Mouse (Mus musculus) liver, postnatal 0 days (tissue): ENCODE measurements around the gene Meox1. TPM values are rescaled to one million over a fixed set of nuclear protein-coding genes. Genes with fewer than 3 reads are reported as not detected.

Source experiments
- ATAC-seq: fragments of 200-750 bp; cut with Nextera tagmentation; 2 replicates; pipeline ENCODE4 v1.8.0; 2017; ENCODE audit warnings: mild to moderate bottlenecking, moderate library complexity
- DNase-seq: peaks from one replicate; pipeline ENCODE4 v3.0.0-alpha.2; 2016
- H3K27ac ChIP-seq: fragments of 300-500 bp; sonication (generic); 2 replicates; pipeline ENCODE4 v1.5.1; 2014; ENCODE audit warnings: antibody characterized with exemption, moderate library complexity, mild to moderate bottlenecking, low read depth
- H3K27me3 ChIP-seq: fragments of 300-500 bp; sonication (generic); 2 replicates; pipeline ENCODE4 v1.6.1; 2014; ENCODE audit warnings: low read length, control low read depth, mixed read lengths; ENCODE audit not compliant: insufficient read depth
- H3K36me3 ChIP-seq: fragments of 300-500 bp; sonication (generic); replicated peaks from 2 replicates; pipeline ENCODE4 v1.6.1; 2014; ENCODE audit warnings: mild to moderate bottlenecking, control low read depth, low read length, moderate library complexity, mixed read lengths; ENCODE audit not compliant: insufficient read depth
- H3K4me1 ChIP-seq: fragments of 300-500 bp; sonication (generic); 2 replicates; pipeline ENCODE4 v1.6.1; 2014; ENCODE audit warnings: antibody characterized with exemption, mild to moderate bottlenecking, control low read depth; ENCODE audit not compliant: insufficient read depth
- H3K4me2 ChIP-seq: fragments of 300-500 bp; sonication (generic); 2 replicates; pipeline ENCODE4 v1.6.1; 2014; ENCODE audit warnings: low read depth, mild to moderate bottlenecking, low read length, moderate library complexity, mixed read lengths
- H3K4me3 ChIP-seq: fragments of 300-500 bp; sonication (generic); 2 replicates; pipeline ENCODE4 v1.5.1; 2014; ENCODE audit warnings: low read depth, low read length
- H3K9ac ChIP-seq: fragments of 300-500 bp; sonication (generic); replicated peaks from 2 replicates; pipeline ENCODE4 v1.6.1; 2014; ENCODE audit warnings: mild to moderate bottlenecking, moderate library complexity
- H3K9me3 ChIP-seq: fragments of 300-500 bp; sonication (generic); 2 replicates; pipeline ENCODE4 v1.6.1; 2016; ENCODE audit warnings: mild to moderate bottlenecking, control low read depth, low read length, mixed read lengths
- CTCF ChIP-seq: sonication (generic); IDR thresholded peaks from 2 replicates; pipeline ENCODE4 v1.5.1; 2016; ENCODE audit warnings: antibody characterized with exemption, low read depth
- EP300 ChIP-seq: IDR thresholded peaks from 2 replicates; pipeline ENCODE4 v1.6.1; 2016; ENCODE audit warnings: antibody characterized with exemption, low read depth, mild to moderate bottlenecking
- WGBS: fragments of 180-500 bp; shearing (Covaris S2); extraction: QIAGEN DNeasy Blood & Tissue Kit; methylation state at CpG from one replicate; pipeline ENCODE4 v1.1.7; 2014; ENCODE audit not compliant: insufficient replicate concordance; 5-methylcytosine and 5-hydroxymethylcytosine counted together
- polyA plus RNA-seq: library from polyadenylated mRNA; unstranded; fragments of >200 nt; fragmentation: Nextera tagmentation; extraction: Ambion mirVana; gene quantifications from 2 replicates; pipeline ENCODE4 v1.2.1, GENCODE M21; 2015

Gene Meox1
- polyA plus RNA-seq, 1 experiment from 2014 or later, result 0.05 TPM

- Histone ChIP-seq H3K27ac (no peak overlapping the region), H3K9me3 (no peaks in the 10 kb centered on the region), H3K4me2 (no peak overlapping the region), H3K9ac (no peak overlapping the region), H3K27me3 (peaks cover 18% of the 10 kb centered on the region), H3K4me1 (peaks cover 11% of the 10 kb centered on the region), H3K36me3 (no peaks in the 10 kb centered on the region), H3K4me3 (no peak overlapping the region)
- TF ChIP-seq EP300 (no peak), CTCF (no peak)
- 66% methylated on average over 11 of the region's 11 CpGs for WGBS
- no peak for ATAC-seq
- no peak for DNase-seq
Observed at GRCm38 (mm10) chr11:101882500-101883290, 11.5 kb downstream of the Meox1 start.

GRCm38 (mm10) chr11:101881604-101882071, 12.5 kb downstream of the Meox1 start:
- no peaks in the 10 kb centered on the region for H3K9me3 ChIP-seq
- H3K27ac ChIP-seq, result no peak overlapping the region
- H3K36me3 ChIP-seq, result no peaks in the 10 kb centered on the region
- H3K4me3 ChIP-seq, result no peak overlapping the region
- H3K9ac ChIP-seq, result no peak overlapping the region
- peak overlapping the region; percentile 50 for H3K4me2 ChIP-seq
- TF ChIP-seq EP300, result no peak
- TF ChIP-seq CTCF, result no peak
- peak; percentile 24; the same call in 1 of the 2 replicates for ATAC-seq
- H3K27me3 ChIP-seq, result peaks cover 18% of the 10 kb centered on the region
- peak; percentile 33 for DNase-seq
- H3K4me1 ChIP-seq, result peaks cover 11% of the 10 kb centered on the region
- 11% methylated on average over 23 of the region's 24 CpGs for WGBS

- H3K27me3 ChIP-seq, result peaks cover 16% of the 10 kb centered on the region
- H3K4me3 ChIP-seq, result no peak overlapping the region
- 0 out of 2 replicates have a peak overlapping the region, but pooled peaks have one; percentile 50 for H3K4me2 ChIP-seq
- no peak for TF ChIP-seq CTCF
- no peak for TF ChIP-seq EP300
- ATAC-seq, result no peak
- DNase-seq, result no peak
- WGBS, result 57% methylated on average over 7 of the region's 7 CpGs
- H3K4me1 ChIP-seq, result peaks cover 11% of the 10 kb centered on the region
- no peaks in the 10 kb centered on the region for H3K9me3 ChIP-seq
- H3K36me3 ChIP-seq, result no peaks in the 10 kb centered on the region
- no peak overlapping the region for H3K9ac ChIP-seq
- H3K27ac ChIP-seq, result no peak overlapping the region
Observed at GRCm38 (mm10) chr11:101881185-101881584, 13.0 kb downstream of the Meox1 start.

- Histone ChIP-seq H3K9ac (no peak overlapping the region), H3K4me2 (no peak overlapping the region), H3K27me3 (peaks cover 6% of the 10 kb centered on the region; the same call in 1 of the 2 replicates), H3K36me3 (no peaks in the 10 kb centered on the region), H3K4me3 (no peak overlapping the region), H3K9me3 (no peaks in the 10 kb centered on the region), H3K27ac (no peak overlapping the region), H3K4me1 (peaks cover 11% of the 10 kb centered on the region)
- no peak for TF ChIP-seq CTCF
- no peak for TF ChIP-seq EP300
- 64% methylated on average over 4 of the region's 4 CpGs for WGBS
- ATAC-seq (no peak), DNase-seq (no peak)
Observed at GRCm38 (mm10) chr11:101879672-101880071, 14.5 kb downstream of the Meox1 start.

GRCm38 (mm10) chr11:101878696-101879095, 15.5 kb downstream of the Meox1 start:
- Histone ChIP-seq H3K4me1 (peaks cover 11% of the 10 kb centered on the region), H3K27me3 (0 out of 2 replicates have a peak, but pooled peaks cover 4% of the 10 kb centered on the region), H3K27ac (no peak overlapping the region), H3K9me3 (no peaks in the 10 kb centered on the region), H3K4me3 (no peak overlapping the region; the same call in 1 of the 2 replicates), H3K9ac (no peak overlapping the region), H3K4me2 (peak overlapping the region; percentile 54), H3K36me3 (no peaks in the 10 kb centered on the region)
- no peak for TF ChIP-seq CTCF
- TF ChIP-seq EP300, result no peak
- 34% methylated on average over 6 of the region's 6 CpGs for WGBS
- DNase-seq, result peak; percentile 68
- ATAC-seq, result peak; percentile 83

GRCm38 (mm10) chr11:101874978-101875377, 19.2 kb downstream of the Meox1 start:
- no peaks in the 10 kb centered on the region for H3K9me3 ChIP-seq
- ATAC-seq, result no peak
- no peak for TF ChIP-seq CTCF
- TF ChIP-seq EP300, result no peak
- no peak overlapping the region for H3K9ac ChIP-seq
- peaks cover 9% of the 10 kb centered on the region; the same call in 1 of the 2 replicates for H3K4me1 ChIP-seq
- no peak for DNase-seq
- no peak overlapping the region for H3K27ac ChIP-seq
- WGBS, result 74% methylated on average over 5 of the region's 5 CpGs
- no peak overlapping the region for H3K4me2 ChIP-seq
- H3K27me3 ChIP-seq, result 0 out of 2 replicates have a peak, but pooled peaks cover 4% of the 10 kb centered on the region
- no peak overlapping the region for H3K4me3 ChIP-seq
- no peaks in the 10 kb centered on the region for H3K36me3 ChIP-seq
